Mouse (Mus musculus) heart, postnatal 0 days (tissue): ENCODE measurements at regions not wholly inside any gene's neighbourhood (a gene's known extent, or its start where the extent isn't known, plus 50 kb on each side); places are given as distances from the start of the nearest gene placed in this dataset.

Experiments used
- ATAC-seq: fragments of 200-750 bp; cut with Nextera tagmentation; 2 replicates; pipeline ENCODE4 v1.8.0; 2017; ENCODE audit warnings: low read depth, moderate number of reproducible peaks, moderate library complexity; ENCODE audit not compliant: insufficient read depth
- DNase-seq: peaks from one replicate; pipeline ENCODE4 v3.0.0-alpha.2; 2016; ENCODE audit warnings: low spot score
- H3K27ac ChIP-seq: fragments of 300-500 bp; sonication (generic); 2 replicates; pipeline ENCODE4 v1.5.1; 2014; ENCODE audit warnings: low read depth, mild to moderate bottlenecking
- H3K27me3 ChIP-seq: fragments of 300-500 bp; sonication (generic); 2 replicates; pipeline ENCODE4 v1.6.1; 2014; ENCODE audit warnings: low read length, mixed read lengths; ENCODE audit not compliant: control insufficient read depth, insufficient read depth
- H3K36me3 ChIP-seq: fragments of 300-500 bp; sonication (generic); replicated peaks from 2 replicates; pipeline ENCODE4 v1.6.1; 2014; ENCODE audit warnings: low read length, mixed read lengths; ENCODE audit not compliant: control insufficient read depth, insufficient read depth
- H3K4me1 ChIP-seq: fragments of 300-500 bp; sonication (generic); 2 replicates; pipeline ENCODE4 v1.6.1; 2014; ENCODE audit warnings: antibody characterized with exemption; ENCODE audit not compliant: control insufficient read depth, insufficient read depth
- H3K4me2 ChIP-seq: fragments of 300-500 bp; sonication (generic); 2 replicates; pipeline ENCODE4 v1.6.1; 2014; ENCODE audit warnings: low read depth, mild to moderate bottlenecking, low read length, moderate library complexity
- H3K4me3 ChIP-seq: fragments of 300-500 bp; sonication (generic); 2 replicates; pipeline ENCODE4 v1.5.1; 2014; ENCODE audit warnings: low read depth, low read length
- H3K9ac ChIP-seq: fragments of 300-500 bp; sonication (generic); replicated peaks from 2 replicates; pipeline ENCODE4 v1.6.1; 2014; ENCODE audit warnings: low read depth, low read length, mixed read lengths
- H3K9me3 ChIP-seq: fragments of 300-500 bp; sonication (generic); replicated peaks from 2 replicates; pipeline ENCODE4 v1.6.1; 2016; ENCODE audit warnings: low read length; ENCODE audit not compliant: control insufficient read depth
- CTCF ChIP-seq: IDR thresholded peaks from 2 replicates; pipeline ENCODE4 v1.5.1; 2016; ENCODE audit warnings: antibody characterized with exemption, control low read depth, low read depth
- EP300 ChIP-seq: IDR thresholded peaks from 2 replicates; pipeline ENCODE4 v1.6.1; 2016; ENCODE audit warnings: antibody characterized with exemption, low read depth
- WGBS: fragments of 180-500 bp; shearing (Covaris S2); extraction: QIAGEN DNeasy Blood & Tissue Kit; methylation state at CpG from one replicate; pipeline ENCODE4 v1.1.7; 2014; 5-methylcytosine and 5-hydroxymethylcytosine counted together

- WGBS: 59% methylated on average over 6 of the region's 6 CpGs
- Histone ChIP-seq H3K4me3 (no peak overlapping the region), H3K9me3 (no peaks in the 10 kb centered on the region), H3K36me3 (no peaks in the 10 kb centered on the region), H3K4me1 (no peaks in the 10 kb centered on the region), H3K9ac (no peak overlapping the region), H3K4me2 (peak overlapping the region; percentile 18; the same call in 1 of the 2 replicates), H3K27ac (no peak overlapping the region), H3K27me3 (no peaks in the 10 kb centered on the region)
- DNase-seq: no peak
- no peak for ATAC-seq
- TF ChIP-seq CTCF (no peak), EP300 (no peak)
Observed at GRCm38 (mm10) chr12:54126306-54126705, 77.4 kb downstream of the Egln3 start.
